Mouse (Mus musculus): ENCODE results near the gene Tmpo. TPM values are rescaled to one million over a fixed set of nuclear protein-coding genes. Genes with fewer than 3 reads are reported as not detected.

The Tmpo gene
- polyA plus RNA-seq (2014; fragmentation: Nextera tagmentation; extraction: Ambion mirVana) = 127 and 162 TPM in 2 replicates

DNA sequence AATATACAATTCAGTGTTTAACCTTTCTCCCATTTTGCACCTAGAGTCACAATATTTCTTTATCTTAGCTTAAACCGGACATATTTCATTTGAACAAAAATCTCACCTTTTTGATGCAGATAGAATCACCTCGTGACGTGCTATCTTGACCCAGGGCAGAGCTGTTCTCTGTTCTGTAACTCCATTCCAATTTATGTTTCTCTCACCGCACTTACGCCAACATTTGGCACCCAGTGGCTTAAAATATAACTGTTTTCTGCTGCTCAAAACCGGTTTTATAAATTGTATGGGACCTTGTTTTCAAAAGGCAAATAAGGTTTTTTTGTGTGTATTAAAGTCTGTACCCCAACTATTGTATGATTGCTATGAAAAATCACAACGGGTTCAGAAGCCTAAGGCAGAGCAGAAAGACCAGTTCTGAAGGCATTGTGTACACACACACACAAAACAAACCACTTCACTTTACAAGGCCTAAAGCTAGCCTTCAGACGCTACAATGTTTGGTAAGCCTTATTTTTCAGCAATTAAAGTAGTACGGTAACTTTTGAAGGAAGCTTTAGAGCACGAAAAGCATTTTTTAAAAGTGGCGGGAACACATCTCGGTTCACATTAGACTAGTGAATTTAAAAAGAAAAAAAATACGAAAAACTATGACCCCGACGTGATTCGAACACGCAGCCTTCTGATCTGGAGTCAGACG is at the start of gene Tmpo:
Gene Tmpo, minus strand, starts transcription at position 555 of the 700 bp plus-strand sequence.
- peak; percentile 3; the same call in 1 of the 2 replicates for ATAC-seq (ENCODE audit: low FRiP score, low TSS enrichment)
- Histone ChIP-seq H3K4me2 (ENCODE audit: low read length) (peak within 1 kb of the TSS; percentile 51), H3K36me3 (ENCODE audit: control insufficient read depth, insufficient read depth, low read length) (no peaks in the 10 kb centered on the region), H3K9ac (replicated peaks; ENCODE audit: low read length) (peak within 1 kb of the TSS; percentile 69), H3K9me3 (ENCODE audit: control insufficient read depth, low read length) (no peaks in the 10 kb centered on the region), H3K4me3 (replicated peaks; ENCODE audit: low read depth, low read length) (peak within 1 kb of the TSS; percentile 56), H3K27me3 (ENCODE audit: control insufficient read depth, insufficient read depth, low read length) (no peaks in the 10 kb centered on the region), H3K27ac (replicated peaks; ENCODE audit: low read depth, low read length) (peak within 1 kb of the TSS; percentile 99), H3K4me1 (ENCODE audit: control insufficient read depth, insufficient read depth, low read length) (peaks cover 6% of the 10 kb centered on the region)
- DNase-seq = no peak
- 10% methylated on average over 18 of the region's 18 CpGs for WGBS

- Histone ChIP-seq H3K4me1 (ENCODE audit: control insufficient read depth, insufficient read depth, low read length) (peaks cover 14% of the 10 kb centered on the region), H3K9ac (replicated peaks; ENCODE audit: low read length) (no peak overlapping the region), H3K9me3 (ENCODE audit: control insufficient read depth, low read length) (no peaks in the 10 kb centered on the region), H3K27me3 (ENCODE audit: control insufficient read depth, insufficient read depth, low read length) (no peaks in the 10 kb centered on the region), H3K4me2 (ENCODE audit: low read length) (no peak overlapping the region), H3K27ac (replicated peaks; ENCODE audit: low read depth, low read length) (0 out of 2 replicates have a peak overlapping the region, but pooled peaks have one; percentile 79), H3K36me3 (ENCODE audit: control insufficient read depth, insufficient read depth, low read length) (no peaks in the 10 kb centered on the region), H3K4me3 (replicated peaks; ENCODE audit: low read depth, low read length) (no peak overlapping the region)
- WGBS = 56% methylated on average over 4 of the region's 4 CpGs
- no peak for DNase-seq
- ATAC-seq (ENCODE audit: low FRiP score, low TSS enrichment) = no peak
These were observed 49.3 kb upstream of the Tmpo start for GRCm38 (mm10) chr10:91230400-91230799.

DNA sequence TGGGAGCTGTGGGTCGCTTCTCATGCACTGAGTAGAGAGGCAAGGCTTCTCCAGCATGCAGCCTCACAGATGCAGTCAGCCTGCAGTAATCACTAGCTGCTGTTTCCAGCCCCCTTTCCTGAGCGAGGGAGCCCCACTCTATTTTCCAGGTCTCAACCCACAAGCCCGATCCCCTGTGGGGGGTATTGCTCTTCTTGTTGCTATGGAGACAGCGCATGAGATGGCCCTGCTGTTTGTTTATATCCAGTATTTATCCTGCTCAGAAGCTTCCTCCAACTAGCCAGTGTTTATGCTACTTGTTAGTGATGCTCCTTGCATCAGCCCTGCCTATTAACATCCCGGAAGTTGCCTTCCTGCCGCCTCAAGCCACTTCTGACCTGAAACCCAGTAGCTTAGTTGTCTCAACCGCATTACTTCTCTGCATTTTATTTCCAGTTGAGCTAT is 48.4 kb upstream of the Tmpo start:
- H3K27me3 ChIP-seq (ENCODE audit: control insufficient read depth, insufficient read depth, low read length) = no peaks in the 10 kb centered on the region
- 15% methylated on average over 7 of the region's 7 CpGs for WGBS
- peak overlapping the region; percentile 13 for H3K4me3 ChIP-seq (replicated peaks; ENCODE audit: low read depth, low read length)
- H3K9me3 ChIP-seq (ENCODE audit: control insufficient read depth, low read length) = no peaks in the 10 kb centered on the region
- ATAC-seq (ENCODE audit: low FRiP score, low TSS enrichment) (peak; percentile 68; the same call in 1 of the 2 replicates), DNase-seq (peak; percentile 85)
- peaks cover 14% of the 10 kb centered on the region for H3K4me1 ChIP-seq (ENCODE audit: control insufficient read depth, insufficient read depth, low read length)
- H3K27ac ChIP-seq (replicated peaks; ENCODE audit: low read depth, low read length) = peak overlapping the region; percentile 79
- no peaks in the 10 kb centered on the region for H3K36me3 ChIP-seq (ENCODE audit: control insufficient read depth, insufficient read depth, low read length)
- 0 out of 2 replicates have a peak overlapping the region, but pooled peaks have one; percentile 4 for H3K9ac ChIP-seq (replicated peaks; ENCODE audit: low read length)
- peak overlapping the region; percentile 40 for H3K4me2 ChIP-seq (ENCODE audit: low read length)

DNA sequence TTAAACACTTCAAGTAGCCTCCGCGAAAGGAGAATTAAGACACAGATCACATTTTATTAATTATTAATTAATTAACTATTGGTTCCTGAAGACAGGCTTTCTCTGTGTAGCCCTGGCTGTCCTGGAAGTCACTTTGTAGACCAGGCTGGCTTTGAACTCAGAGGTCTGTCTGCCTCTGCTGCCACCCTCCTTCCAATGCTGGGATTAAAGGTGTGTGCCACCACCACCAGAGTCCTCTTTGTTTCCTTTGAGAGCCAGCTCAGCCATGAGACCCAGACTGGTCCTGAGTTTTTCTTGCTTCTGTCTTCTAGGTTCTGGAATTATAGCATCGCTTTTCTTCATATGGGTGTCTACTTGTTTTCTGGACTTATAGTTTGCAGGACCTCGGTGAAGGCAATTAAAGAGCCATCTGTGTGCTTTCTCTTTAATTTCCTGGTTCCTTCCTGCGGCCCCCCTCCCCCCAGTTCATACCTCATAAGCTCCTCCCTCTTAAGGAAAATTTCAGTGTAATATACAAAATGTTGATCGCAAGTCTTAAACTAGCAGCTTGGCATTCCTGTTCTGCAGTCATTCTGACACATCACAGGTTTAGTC is 47.9 kb upstream of the Tmpo start:
- peak overlapping the region; percentile 40 for H3K4me2 ChIP-seq (ENCODE audit: low read length)
- WGBS = 69% methylated on average over 6 of the region's 6 CpGs
- H3K9me3 ChIP-seq (ENCODE audit: control insufficient read depth, low read length) = no peaks in the 10 kb centered on the region
- no peaks in the 10 kb centered on the region for H3K27me3 ChIP-seq (ENCODE audit: control insufficient read depth, insufficient read depth, low read length)
- H3K4me3 ChIP-seq (replicated peaks; ENCODE audit: low read depth, low read length) = peak overlapping the region; percentile 13; the same call in 1 of the 2 replicates
- H3K4me1 ChIP-seq (ENCODE audit: control insufficient read depth, insufficient read depth, low read length) = peaks cover 14% of the 10 kb centered on the region
- ATAC-seq (ENCODE audit: low FRiP score, low TSS enrichment) (no peak), DNase-seq (no peak)
- H3K36me3 ChIP-seq (ENCODE audit: control insufficient read depth, insufficient read depth, low read length) = no peaks in the 10 kb centered on the region
- H3K9ac ChIP-seq (replicated peaks; ENCODE audit: low read length) = 0 out of 2 replicates have a peak overlapping the region, but pooled peaks have one; percentile 4
- peak overlapping the region; percentile 79 for H3K27ac ChIP-seq (replicated peaks; ENCODE audit: low read depth, low read length)

DNA sequence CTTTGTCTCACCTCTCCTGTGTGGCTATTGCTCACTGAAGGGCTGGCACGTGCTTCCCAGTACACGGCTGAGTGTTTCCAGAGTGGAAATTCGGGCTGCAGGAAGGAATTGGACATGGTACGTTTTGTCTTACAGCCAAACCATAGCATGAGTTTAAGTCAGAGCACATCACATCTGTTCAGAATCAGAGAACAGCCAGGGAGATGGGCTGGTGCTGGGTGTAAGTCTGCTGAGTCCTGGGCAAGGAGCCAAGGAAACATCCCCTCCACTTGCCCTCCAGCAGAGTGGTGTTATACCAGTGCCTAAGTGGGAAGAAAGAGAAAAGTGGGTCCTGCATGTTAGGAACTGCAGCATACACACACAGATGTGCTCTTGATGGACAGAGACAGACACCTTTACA is 45.9 kb upstream of the Tmpo start:
- Histone ChIP-seq H3K27ac (replicated peaks; ENCODE audit: low read depth, low read length) (no peak overlapping the region), H3K36me3 (ENCODE audit: control insufficient read depth, insufficient read depth, low read length) (no peaks in the 10 kb centered on the region), H3K4me2 (ENCODE audit: low read length) (no peak overlapping the region), H3K4me3 (replicated peaks; ENCODE audit: low read depth, low read length) (no peak overlapping the region), H3K4me1 (ENCODE audit: control insufficient read depth, insufficient read depth, low read length) (peaks cover 14% of the 10 kb centered on the region), H3K9me3 (ENCODE audit: control insufficient read depth, low read length) (no peaks in the 10 kb centered on the region), H3K9ac (replicated peaks; ENCODE audit: low read length) (no peak overlapping the region), H3K27me3 (ENCODE audit: control insufficient read depth, insufficient read depth, low read length) (no peaks in the 10 kb centered on the region)
- ATAC-seq (ENCODE audit: low FRiP score, low TSS enrichment) = no peak
- DNase-seq = peak; percentile 30
- 65% methylated on average over 4 of the region's 4 CpGs for WGBS

DNA sequence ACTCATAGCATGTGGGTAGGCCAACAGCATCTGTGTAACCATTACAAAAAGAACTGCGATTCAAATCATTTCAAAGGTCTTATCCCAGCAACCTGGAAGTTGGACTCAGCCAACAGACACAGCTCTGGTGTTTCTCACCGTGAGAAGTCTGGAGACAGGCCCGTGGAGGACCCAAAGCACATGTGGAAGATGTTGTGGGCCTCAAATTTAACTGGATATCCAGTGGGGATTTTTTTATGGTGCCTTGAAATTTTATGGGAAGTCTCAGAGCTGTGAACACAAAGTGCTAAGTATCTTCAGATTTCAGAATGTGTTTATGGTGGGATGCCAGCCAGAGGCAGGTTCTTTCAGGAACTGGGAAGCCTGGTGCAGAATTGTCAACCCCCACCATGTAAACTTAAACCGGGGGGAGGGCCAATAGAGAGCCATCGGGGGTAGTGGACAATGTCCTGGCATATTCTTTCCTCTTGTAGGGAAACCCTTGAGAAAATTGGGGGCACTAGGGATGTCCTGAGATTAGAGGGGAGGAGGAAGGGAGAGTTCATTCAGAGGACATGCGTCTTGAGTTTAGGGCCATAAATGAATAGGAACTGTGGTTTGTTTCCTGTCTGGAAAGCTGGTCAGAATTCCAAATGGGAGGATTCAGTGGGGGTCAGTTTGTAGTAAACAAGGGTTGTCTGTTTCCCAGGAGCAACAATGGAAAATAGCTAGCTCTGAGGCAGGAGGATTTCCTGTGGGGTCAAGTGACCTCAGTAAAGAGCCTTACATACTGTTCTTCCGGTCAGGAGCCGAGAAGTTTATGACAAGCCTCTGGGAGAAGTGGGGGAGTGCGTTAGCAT is 41.5 kb upstream of the Tmpo start:
- H3K4me1 ChIP-seq (ENCODE audit: control insufficient read depth, insufficient read depth, low read length) = no peaks in the 10 kb centered on the region
- H3K36me3 ChIP-seq (ENCODE audit: control insufficient read depth, insufficient read depth, low read length) = no peaks in the 10 kb centered on the region
- no peak overlapping the region for H3K4me2 ChIP-seq (ENCODE audit: low read length)
- WGBS = 85% methylated on average over 9 of the region's 9 CpGs
- H3K9me3 ChIP-seq (ENCODE audit: control insufficient read depth, low read length) = no peaks in the 10 kb centered on the region
- H3K27ac ChIP-seq (replicated peaks; ENCODE audit: low read depth, low read length) = no peak overlapping the region
- no peak overlapping the region for H3K4me3 ChIP-seq (replicated peaks; ENCODE audit: low read depth, low read length)
- no peaks in the 10 kb centered on the region for H3K27me3 ChIP-seq (ENCODE audit: control insufficient read depth, insufficient read depth, low read length)
- DNase-seq = no peak
- ATAC-seq (ENCODE audit: low FRiP score, low TSS enrichment) = no peak
- no peak overlapping the region for H3K9ac ChIP-seq (replicated peaks; ENCODE audit: low read length)

GRCm38 (mm10) chr10:91208899-91209667 is 28.0 kb upstream of the Tmpo start:
- H3K9me3 ChIP-seq (ENCODE audit: control insufficient read depth, low read length) = no peaks in the 10 kb centered on the region
- no peak overlapping the region for H3K27ac ChIP-seq (replicated peaks; ENCODE audit: low read depth, low read length)
- no peaks in the 10 kb centered on the region for H3K27me3 ChIP-seq (ENCODE audit: control insufficient read depth, insufficient read depth, low read length)
- H3K36me3 ChIP-seq (ENCODE audit: control insufficient read depth, insufficient read depth, low read length) = no peaks in the 10 kb centered on the region
- no peak overlapping the region for H3K4me3 ChIP-seq (replicated peaks; ENCODE audit: low read depth, low read length)
- 83% methylated on average over 11 of the region's 11 CpGs for WGBS
- ATAC-seq (ENCODE audit: low FRiP score, low TSS enrichment) = no peak
- H3K9ac ChIP-seq (replicated peaks; ENCODE audit: low read length) = no peak overlapping the region
- no peaks in the 10 kb centered on the region for H3K4me1 ChIP-seq (ENCODE audit: control insufficient read depth, insufficient read depth, low read length)
- DNase-seq = no peak
- no peak overlapping the region for H3K4me2 ChIP-seq (ENCODE audit: low read length)

DNA sequence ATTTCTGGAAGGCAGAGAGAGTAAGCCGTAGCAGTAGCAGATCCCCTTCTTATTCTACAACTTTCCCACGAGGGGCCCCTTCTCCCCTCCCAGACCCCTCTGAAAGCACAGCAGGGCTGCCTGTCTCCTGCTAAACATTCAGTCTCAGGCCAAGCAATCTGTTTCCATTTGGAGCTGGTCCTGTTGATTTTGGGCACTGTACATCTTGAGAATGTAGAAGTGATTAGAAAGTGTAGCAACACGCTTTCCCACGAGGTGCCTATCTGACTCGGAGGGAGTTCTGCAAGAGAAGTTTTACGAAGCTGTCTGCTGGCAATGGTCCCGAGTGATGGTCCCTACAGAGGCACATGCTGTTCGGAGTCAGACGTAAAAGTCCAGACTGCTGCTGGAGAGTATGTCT is 27.3 kb upstream of the Tmpo start:
- DNase-seq = no peak
- no peaks in the 10 kb centered on the region for H3K36me3 ChIP-seq (ENCODE audit: control insufficient read depth, insufficient read depth, low read length)

More for the DNA sequence above, 27.3 kb upstream of the Tmpo start:
- WGBS = 73% methylated on average over 9 of the region's 9 CpGs
- no peaks in the 10 kb centered on the region for H3K9me3 ChIP-seq (ENCODE audit: control insufficient read depth, low read length)
- no peaks in the 10 kb centered on the region for H3K27me3 ChIP-seq (ENCODE audit: control insufficient read depth, insufficient read depth, low read length)
- ATAC-seq (ENCODE audit: low FRiP score, low TSS enrichment) = no peak
- no peak overlapping the region for H3K9ac ChIP-seq (replicated peaks; ENCODE audit: low read length)
- H3K4me1 ChIP-seq (ENCODE audit: control insufficient read depth, insufficient read depth, low read length) = no peaks in the 10 kb centered on the region
- no peak overlapping the region for H3K27ac ChIP-seq (replicated peaks; ENCODE audit: low read depth, low read length)
- H3K4me3 ChIP-seq (replicated peaks; ENCODE audit: low read depth, low read length) = no peak overlapping the region
- H3K4me2 ChIP-seq (ENCODE audit: low read length) = no peak overlapping the region

All from midbrain, embryonic 14.5 days (tissue).